Mouse (Mus musculus) yolk sac, embryonic 10.5 days (tissue): ENCODE measurements around the gene Notch3.
"Not testable (repeated sequence)": the region's sequence is repeated elsewhere in the genome, so short reads cannot be mapped to it uniquely, and the experiment has no call there.

Experiments
- DNase-seq: peaks from one replicate; pipeline ENCODE4 v3.0.0-alpha.2; 2017; ENCODE audit warnings: low spot score

The Notch3 gene

GRCm38 (mm10) chr17:32166687-32167086, at the start of gene Notch3:
Gene Notch3, minus strand, starts transcription at chr17:32166852.
- peak; percentile 77 for DNase-seq

- DNase-seq: not testable (repeated sequence)
Measured at GRCm38 (mm10) chr17:32215587-32215986, 48.9 kb upstream of the Notch3 start.

GRCm38 (mm10) chr17:32211554-32211953, 44.9 kb upstream of the Notch3 start:
- not testable (repeated sequence) for DNase-seq

- DNase-seq: no peak
Measured at GRCm38 (mm10) chr17:32209752-32210151, 43.1 kb upstream of the Notch3 start.

- DNase-seq: no peak
Measured at GRCm38 (mm10) chr17:32209144-32209543, 42.5 kb upstream of the Notch3 start.

- no peak for DNase-seq
Measured at GRCm38 (mm10) chr17:32207586-32208245, 41.1 kb upstream of the Notch3 start.

- no peak for DNase-seq
Measured at GRCm38 (mm10) chr17:32205345-32205744, 38.7 kb upstream of the Notch3 start.

- DNase-seq: no peak
Measured at GRCm38 (mm10) chr17:32202972-32203371, 36.3 kb upstream of the Notch3 start.

- no peak for DNase-seq
Measured at GRCm38 (mm10) chr17:32201086-32201485, 34.4 kb upstream of the Notch3 start.

- DNase-seq: no peak
Measured at GRCm38 (mm10) chr17:32199796-32200195, 33.1 kb upstream of the Notch3 start.

GRCm38 (mm10) chr17:32197156-32197555, 30.5 kb upstream of the Notch3 start:
- DNase-seq: no peak

GRCm38 (mm10) chr17:32195725-32196124, 29.1 kb upstream of the Notch3 start:
- DNase-seq: no peak

- DNase-seq: no peak
Measured at GRCm38 (mm10) chr17:32193010-32193409, 26.4 kb upstream of the Notch3 start.

- no peak for DNase-seq
Measured at GRCm38 (mm10) chr17:32189850-32190249, 23.2 kb upstream of the Notch3 start.

GRCm38 (mm10) chr17:32188863-32189636, 22.4 kb upstream of the Notch3 start, which contains the start of gene Ephx3:
Gene Ephx3, minus strand, starts transcription at chr17:32189549.
- DNase-seq: no peak

- no peak for DNase-seq
Measured at GRCm38 (mm10) chr17:32183017-32183416, 16.4 kb upstream of the Notch3 start.

GRCm38 (mm10) chr17:32179621-32180491, 13.2 kb upstream of the Notch3 start:
- no peak for DNase-seq

- DNase-seq: no peak
Measured at GRCm38 (mm10) chr17:32176919-32177318, 10.3 kb upstream of the Notch3 start.

GRCm38 (mm10) chr17:32173166-32173565, 6.5 kb upstream of the Notch3 start:
- DNase-seq: no peak

GRCm38 (mm10) chr17:32172485-32172884, 5.8 kb upstream of the Notch3 start:
- DNase-seq: no peak

- peak; percentile 43 for DNase-seq
Measured at GRCm38 (mm10) chr17:32169518-32170225, 3.0 kb upstream of the Notch3 start.
